ENCODE assay signal across 9 mouse cellular contexts in the genomic region with DNA sequence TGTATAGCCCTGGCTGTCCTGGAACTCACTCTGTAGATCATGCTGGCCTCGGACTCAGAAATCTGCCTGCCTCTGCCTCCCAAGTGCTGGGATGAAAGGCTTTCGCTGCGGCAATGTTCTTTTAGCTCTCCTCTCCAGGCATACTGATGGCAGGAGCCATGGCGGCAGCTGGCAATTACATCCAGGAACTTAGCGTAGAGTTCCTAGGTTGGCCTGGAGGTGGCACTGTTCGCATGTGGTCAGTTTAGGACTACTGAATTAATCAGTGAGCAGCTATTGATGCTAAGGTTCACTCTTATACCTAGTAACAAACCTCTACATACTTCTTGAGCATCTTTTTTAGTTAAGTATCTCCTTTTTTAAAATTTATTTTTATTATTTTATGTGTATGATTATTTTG. TPM values are rescaled to one million over a fixed set of nuclear protein-coding genes. Genes with fewer than 3 reads are reported as not detected.
DNase-seq lines count a peak whose midpoint lies in the region; ATAC-seq and TF ChIP-seq lines count a peak whose summit lies in the region.
"Had no signal": no experiment of that assay in that cellular context is flagged by ENCODE, and none has a peak within 500 bp of the region (broad histone marks: within the 10 kb centered on the region; RNA-seq: fewer than 3 reads in every experiment).

No protein-coding gene starts in this region.

- H3K27me3 ChIP-seq in limb, embryonic 10.5 days (ENCODE audit: low read depth, poor library complexity, severe bottlenecking) = no peaks in the 10 kb centered on the region
- H3K27me3 ChIP-seq: heart, embryonic 15.5 days had no signal

- peaks cover 12% of the 10 kb centered on the region for H3K4me1 ChIP-seq in limb, embryonic 10.5 days

- no peaks in the 10 kb centered on the region for H3K9me3 ChIP-seq in limb, embryonic 10.5 days (replicated peaks)
- H3K9me3 ChIP-seq: heart, embryonic 15.5 days had no signal

- TF ChIP-seq CTCF in brain, embryonic 14.5 days (IDR thresholded peaks at IDR 0.05; ENCODE audit: borderline replicate concordance, extremely low read depth, insufficient read depth, insufficient read length) = peak; percentile 78

- DNase-seq in urinary bladder, adult 18-20 months (ENCODE audit: low spot score in 2 of 2) = peak; percentile 65 to 71
- no peak for DNase-seq in urinary bladder, postnatal 10 days (ENCODE audit: low spot score)
- DNase-seq in brain, embryonic 14.5 days (ENCODE audit: low read depth) = peak; percentile 82
- peak; percentile 71 for DNase-seq in forelimb bud, embryonic 11.5 days (ENCODE audit: low read depth, low spot score)
- DNase-seq in limb, embryonic 10.5 days (ENCODE audit: low spot score) = peak; percentile 83
- DNase-seq in ovary, postnatal 36 days (ENCODE audit: low spot score) = peak; percentile 75
- peak; percentile 84 for DNase-seq in thymus, postnatal 25 days

- no peaks in the 10 kb centered on the region for H3K36me3 ChIP-seq in limb, embryonic 10.5 days
- H3K36me3 ChIP-seq: heart, embryonic 15.5 days had no signal

- ATAC-seq in inflammation-experienced regulatory T-cells, adult 6 months = peak; percentile 45

- no peak overlapping the region for H3K27ac ChIP-seq in limb, embryonic 10.5 days
- H3K27ac ChIP-seq: heart, embryonic 15.5 days had no signal

- no peak overlapping the region for H3K4me3 ChIP-seq in limb, embryonic 10.5 days
- H3K4me3 ChIP-seq: heart, embryonic 15.5 days had no signal

- TF ChIP-seq POLR2A in brain, embryonic 14.5 days (IDR thresholded peaks at IDR 0.05; ENCODE audit: borderline replicate concordance, extremely low read depth, insufficient read depth, insufficient read length, poor library complexity, severe bottlenecking) = no peak

- WGBS in limb, embryonic 10.5 days = 32% methylated on average over 6 of the region's 6 CpGs

RNA-seq across cellular contexts. Expression of a gene that starts 3.5 kb away (rescaled TPM):
- polyA plus RNA-seq in brain, embryonic 14.5 days (2012; rRNA removed) = 31.2 and 37.1 TPM in 2 replicates
- 1 to 10 TPM; 2.4 to 3.1 (median 2.6) TPM for polyA plus RNA-seq in inflammation-experienced regulatory T-cells, adult 6 months (2017; shearing (Covaris generic))
- 4.0 and 4.3 TPM in 2 replicates for polyA plus RNA-seq in limb, embryonic 10.5 days (2016; fragmentation: Nextera tagmentation; extraction: Ambion mirVana)

RNA-seq across cellular contexts. Expression of a gene that starts 31.4 kb away (rescaled TPM):
- 27.1 and 31.4 TPM in 2 replicates for polyA plus RNA-seq in brain, embryonic 14.5 days (2012; rRNA removed)
- 100 to 1,000 TPM; 197 to 297 (median 271) TPM for polyA plus RNA-seq in inflammation-experienced regulatory T-cells, adult 6 months (2017; shearing (Covaris generic))
- polyA plus RNA-seq in limb, embryonic 10.5 days (2016; fragmentation: Nextera tagmentation; extraction: Ambion mirVana) = 21.8 and 25.4 TPM in 2 replicates

RNA-seq across cellular contexts. Expression of a gene that starts 43.9 kb away (rescaled TPM):
- 32.8 and 37.1 TPM in 2 replicates for polyA plus RNA-seq in brain, embryonic 14.5 days (2012; rRNA removed)
- polyA plus RNA-seq in inflammation-experienced regulatory T-cells, adult 6 months (2017; shearing (Covaris generic)) = 10 to 100 TPM; 18.5 to 29.9 (median 29.1) TPM
- 49.5 and 54.5 TPM in 2 replicates for polyA plus RNA-seq in limb, embryonic 10.5 days (2016; fragmentation: Nextera tagmentation; extraction: Ambion mirVana)

RNA-seq across cellular contexts. Expression of a gene that starts 47.7 kb away (rescaled TPM):
- polyA plus RNA-seq in brain, embryonic 14.5 days (2012; rRNA removed) = 10.3 and 10.5 TPM in 2 replicates
- polyA plus RNA-seq in inflammation-experienced regulatory T-cells, adult 6 months (2017; shearing (Covaris generic)) = 10 to 100 TPM; 70.6 to 79.3 (median 79.1) TPM
- 9.1 and 9.2 TPM in 2 replicates for polyA plus RNA-seq in limb, embryonic 10.5 days (2016; fragmentation: Nextera tagmentation; extraction: Ambion mirVana)
